Mouse (Mus musculus) stomach, postnatal 0 days (tissue): ENCODE data around the gene Mrpl2. TPM values are rescaled to one million over a fixed set of nuclear protein-coding genes. Genes with fewer than 3 reads are reported as not detected.

Experiments used
- ATAC-seq: fragments of 200-750 bp; cut with Nextera tagmentation; 2 replicates; pipeline ENCODE4 v1.8.0; 2017; ENCODE audit not compliant: low FRiP score, low TSS enrichment
- DNase-seq: peaks from one replicate; pipeline ENCODE4 v3.0.0-alpha.2; 2016; ENCODE audit warnings: low spot score
- H3K27ac ChIP-seq: fragments of 300-500 bp; sonication (generic); replicated peaks from 2 replicates; pipeline ENCODE4 v1.5.1; 2014; ENCODE audit warnings: mild to moderate bottlenecking, control low read depth
- H3K27me3 ChIP-seq: fragments of 300-500 bp; sonication (generic); 2 replicates; pipeline ENCODE4 v1.6.1; 2014; ENCODE audit warnings: low read length; ENCODE audit not compliant: control insufficient read depth, insufficient read depth
- H3K36me3 ChIP-seq: fragments of 300-500 bp; sonication (generic); 2 replicates; pipeline ENCODE4 v1.6.1; 2014; ENCODE audit warnings: low read length, mixed read lengths; ENCODE audit not compliant: control insufficient read depth, insufficient read depth
- H3K4me1 ChIP-seq: fragments of 300-500 bp; sonication (generic); replicated peaks from 2 replicates; pipeline ENCODE4 v1.6.1; 2014; ENCODE audit warnings: antibody characterized with exemption; ENCODE audit not compliant: control insufficient read depth, insufficient read depth
- H3K4me2 ChIP-seq: fragments of 300-500 bp; sonication (generic); replicated peaks from 2 replicates; pipeline ENCODE4 v1.6.1; 2014; ENCODE audit warnings: low read depth, mild to moderate bottlenecking, control low read depth, moderate library complexity
- H3K4me3 ChIP-seq: fragments of 300-500 bp; sonication (generic); 2 replicates; pipeline ENCODE4 v1.5.1; 2014; ENCODE audit warnings: low read depth, low read length, control low read depth
- H3K9ac ChIP-seq: fragments of 300-500 bp; sonication (generic); 2 replicates; pipeline ENCODE4 v1.6.1; 2014; ENCODE audit warnings: mild to moderate bottlenecking, low read length, control low read depth, mixed read lengths
- H3K9me3 ChIP-seq: fragments of 300-500 bp; sonication (generic); 2 replicates; pipeline ENCODE4 v1.6.1; 2016; ENCODE audit warnings: low read length; ENCODE audit not compliant: control insufficient read depth
- CTCF ChIP-seq: IDR thresholded peaks from 2 replicates; pipeline ENCODE4 v1.5.1; 2016; ENCODE audit warnings: antibody characterized with exemption, low read depth, mild to moderate bottlenecking, moderate library complexity
- EP300 ChIP-seq: optimal IDR thresholded peaks from 2 replicates; pipeline ENCODE3; 2016; ENCODE audit warnings: antibody characterized with exemption
- WGBS: fragments of 180-500 bp; shearing (Covaris S2); extraction: QIAGEN DNeasy Blood & Tissue Kit; methylation state at CpG from one replicate; pipeline ENCODE4 v1.1.7; 2014; 5-methylcytosine and 5-hydroxymethylcytosine counted together
- polyA plus RNA-seq: library from polyadenylated mRNA; unstranded; fragments of >200 nt; fragmentation: Nextera tagmentation; extraction: Ambion mirVana; gene quantifications from 2 replicates; pipeline ENCODE4 v1.2.1, GENCODE M21; 2015

The Mrpl2 gene
- polyA plus RNA-seq, 1 experiment from 2014 or later, result 96.4 TPM

DNA sequence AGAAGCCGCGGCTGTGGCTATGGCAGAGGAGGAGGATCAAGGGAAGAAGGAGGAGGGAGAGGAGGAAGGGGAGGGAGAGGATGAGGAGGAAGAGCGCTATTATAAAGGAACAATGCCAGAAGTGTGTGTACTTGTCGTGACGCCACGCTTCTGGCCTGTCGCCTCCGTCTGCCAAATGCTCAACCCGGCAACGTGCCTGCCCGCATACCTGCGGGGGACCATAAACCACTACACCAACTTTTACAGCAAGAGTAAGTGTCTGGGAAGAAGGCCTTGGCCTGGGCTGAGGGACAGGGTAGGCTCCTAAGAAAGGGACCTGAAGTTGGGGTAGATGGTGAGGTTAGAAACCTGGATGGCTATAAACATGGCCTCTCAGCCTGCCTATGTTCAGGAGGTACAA lies 16.0 kb downstream of the Mrpl2 start:
- TF ChIP-seq EP300 (no peak), CTCF (no peak)

DNA sequence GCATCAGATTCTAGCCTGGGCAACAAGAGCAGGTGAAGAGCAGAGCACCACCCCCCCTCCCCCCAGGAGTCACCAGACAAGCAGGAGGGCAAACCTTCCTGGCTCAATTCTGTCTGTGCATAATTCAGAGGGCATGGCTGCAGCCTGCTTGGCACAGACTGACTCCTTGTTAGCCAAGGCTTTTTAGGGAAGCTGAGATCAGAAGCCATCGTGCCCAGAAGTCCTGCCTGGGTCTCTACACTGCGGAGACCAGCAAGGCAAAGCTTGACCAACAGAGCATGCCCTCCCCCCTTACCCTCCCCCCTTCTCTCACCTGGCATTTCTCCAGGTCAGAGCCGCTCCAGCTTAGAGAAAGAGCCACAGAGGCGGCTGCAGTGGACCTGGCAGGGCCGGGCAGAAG lies 16.7 kb downstream of the Mrpl2 start:
- WGBS, result 79% methylated on average over 5 of the region's 5 CpGs
- Histone ChIP-seq H3K4me3 (no peak overlapping the region), H3K9ac (no peak overlapping the region), H3K4me2 (no peak overlapping the region), H3K27me3 (no peaks in the 10 kb centered on the region), H3K9me3 (no peaks in the 10 kb centered on the region), H3K4me1 (no peaks in the 10 kb centered on the region), H3K36me3 (peaks cover 43% of the 10 kb centered on the region), H3K27ac (no peak overlapping the region)
- no peak for DNase-seq
- ATAC-seq, result no peak
- TF ChIP-seq EP300 (no peak), CTCF (no peak)

More for the DNA sequence above, 16.0 kb downstream of the Mrpl2 start:
- DNase-seq (no peak), ATAC-seq (no peak)
- no peaks in the 10 kb centered on the region for H3K4me1 ChIP-seq
- no peak overlapping the region for H3K27ac ChIP-seq
- H3K4me2 ChIP-seq, result no peak overlapping the region
- no peaks in the 10 kb centered on the region for H3K9me3 ChIP-seq
- H3K9ac ChIP-seq, result no peak overlapping the region
- peaks cover 48% of the 10 kb centered on the region for H3K36me3 ChIP-seq
- H3K4me3 ChIP-seq, result no peak overlapping the region
- H3K27me3 ChIP-seq, result no peaks in the 10 kb centered on the region
- WGBS, result 89% methylated on average over 12 of the region's 12 CpGs

DNA sequence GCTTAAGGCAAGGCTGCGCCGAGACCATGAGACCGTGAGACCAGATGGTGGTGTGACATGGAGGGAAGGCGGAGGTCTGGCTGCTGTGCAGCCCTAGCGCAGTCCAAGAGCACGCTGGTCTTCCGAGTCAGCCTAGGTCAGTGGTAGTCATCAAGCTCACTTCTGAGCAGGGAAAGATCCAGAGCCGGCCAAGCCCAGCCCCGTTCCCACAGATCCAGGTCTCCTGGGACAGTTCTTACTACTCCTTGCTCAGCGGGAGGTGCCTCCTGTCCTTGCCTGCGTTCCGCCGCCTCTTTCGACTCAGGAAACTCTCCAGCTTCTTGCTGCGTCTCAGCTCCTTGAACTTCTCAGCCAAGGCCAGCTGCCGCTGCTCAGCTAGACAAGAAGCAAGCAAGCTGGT lies 21.7 kb downstream of the Mrpl2 start:
- no peak overlapping the region for H3K4me3 ChIP-seq
- H3K4me1 ChIP-seq, result no peaks in the 10 kb centered on the region
- no peak for TF ChIP-seq CTCF
- no peak for TF ChIP-seq EP300
- no peak for ATAC-seq
- no peak overlapping the region for H3K9ac ChIP-seq
- no peaks in the 10 kb centered on the region for H3K9me3 ChIP-seq
- H3K4me2 ChIP-seq, result no peak overlapping the region
- whole genome bisulfite sequencing, result 85% methylated on average over 16 of the region's 16 CpGs
- H3K27ac ChIP-seq, result no peak overlapping the region
- no peaks in the 10 kb centered on the region for H3K27me3 ChIP-seq
- no peak for DNase-seq
- H3K36me3 ChIP-seq, result peaks cover 19% of the 10 kb centered on the region

DNA sequence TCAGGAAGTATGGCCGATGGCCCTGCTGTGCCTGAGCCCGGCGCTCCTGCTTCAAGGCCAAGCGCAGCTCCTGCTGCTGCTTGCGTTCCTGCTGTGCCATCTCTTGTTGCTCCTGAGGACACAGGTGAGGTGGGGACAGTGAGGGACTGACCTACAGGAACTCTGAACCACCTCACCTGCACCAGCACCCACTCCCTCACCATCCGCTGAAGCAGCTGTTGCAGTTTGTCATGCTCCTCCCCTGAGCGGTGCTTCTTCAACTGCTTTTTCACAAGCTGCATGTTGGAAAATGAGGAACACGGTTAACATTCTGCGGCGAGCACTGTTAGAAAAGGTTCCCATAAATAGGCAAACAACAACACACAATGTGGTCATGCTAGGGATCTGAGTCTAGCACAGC lies 23.9 kb downstream of the Mrpl2 start:
- 95% methylated on average over 10 of the region's 10 CpGs for WGBS
- H3K27ac ChIP-seq, result no peak overlapping the region
- H3K4me1 ChIP-seq, result no peaks in the 10 kb centered on the region; the same call in 1 of the 2 replicates
- ATAC-seq (no peak), DNase-seq (no peak)
- peaks cover 6% of the 10 kb centered on the region for H3K36me3 ChIP-seq
- no peaks in the 10 kb centered on the region for H3K9me3 ChIP-seq
- TF ChIP-seq EP300, result no peak
- TF ChIP-seq CTCF, result no peak
- no peaks in the 10 kb centered on the region for H3K27me3 ChIP-seq
- no peak overlapping the region for H3K4me2 ChIP-seq
- H3K4me3 ChIP-seq, result no peak overlapping the region
- H3K9ac ChIP-seq, result no peak overlapping the region

DNA sequence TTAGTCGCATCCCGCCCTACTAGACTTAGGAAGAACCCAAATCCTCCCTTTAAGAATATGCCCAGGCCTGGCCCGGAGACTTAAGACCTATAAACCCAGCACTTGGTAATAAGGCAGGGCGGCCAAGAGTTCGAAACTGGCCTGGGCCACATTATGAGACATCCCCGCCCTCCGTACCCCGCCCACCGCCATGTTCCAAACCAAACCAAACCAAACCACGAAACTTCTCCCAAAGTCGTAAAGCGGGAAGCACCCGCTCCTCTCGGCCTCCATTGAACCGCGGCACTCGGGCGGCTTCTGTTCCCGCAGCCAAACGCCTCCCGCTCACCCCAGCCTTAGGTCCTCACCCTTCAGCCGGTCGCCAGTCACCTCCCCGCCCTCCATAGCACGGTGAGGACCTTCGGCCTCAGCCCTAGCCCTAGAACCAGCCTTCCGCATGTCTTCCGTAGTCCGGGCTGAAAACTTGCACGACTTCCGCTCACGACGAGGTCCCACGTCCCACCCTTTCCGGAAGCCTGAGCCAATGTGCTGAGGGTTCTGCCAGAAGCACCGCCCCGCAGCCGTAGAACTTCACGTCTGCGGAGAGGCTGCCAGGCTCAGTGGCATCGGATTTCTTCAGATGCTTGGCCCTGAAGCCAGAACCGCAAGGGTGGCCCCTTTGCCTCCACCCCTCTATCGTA lies 28.0 kb downstream of the Mrpl2 start, which contains the start of gene Rrp36:
TSS of gene Rrp36 (minus strand) at position 503 of the 680 bp plus-strand sequence.
- peaks cover 14% of the 10 kb centered on the region for H3K36me3 ChIP-seq
- no peak for TF ChIP-seq EP300
- TF ChIP-seq CTCF, result no peak

DNA sequence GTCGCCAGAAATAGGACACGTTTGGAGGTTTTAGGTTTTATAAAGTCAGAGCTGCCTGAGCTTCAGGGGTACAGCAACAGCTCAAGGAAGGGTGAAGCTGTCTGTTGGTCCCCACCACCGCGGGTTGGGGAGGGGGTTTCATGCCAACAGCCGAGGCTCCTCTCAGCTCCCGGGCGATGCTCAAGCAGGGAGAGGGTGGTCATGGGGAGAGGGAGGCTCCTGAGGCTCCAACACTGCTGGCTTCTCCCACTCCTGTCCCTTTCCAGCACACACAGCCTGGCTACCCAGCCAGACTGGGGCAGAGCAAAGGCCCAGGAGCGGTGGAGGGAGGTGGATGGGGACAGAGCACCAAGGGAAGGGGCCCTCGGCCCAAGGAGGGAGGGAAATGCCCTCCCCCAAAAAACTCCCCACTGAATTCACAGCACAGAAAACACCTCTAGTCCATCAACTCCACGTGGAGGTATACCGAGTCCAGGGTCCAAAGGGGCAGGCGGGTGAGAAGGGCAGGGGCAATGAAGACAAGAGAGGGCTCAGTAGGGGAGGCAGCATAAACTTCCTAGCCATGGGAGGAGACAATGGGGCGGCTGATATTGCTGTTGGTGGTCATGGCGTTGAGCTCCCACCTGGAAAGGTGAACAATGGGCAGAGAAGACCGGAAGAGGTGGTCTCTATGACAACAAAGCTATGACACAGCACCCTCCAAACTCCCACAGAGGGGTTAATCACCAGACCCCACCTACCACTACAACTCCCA lies 28.7 kb downstream of the Mrpl2 start:
- no peaks in the 10 kb centered on the region for H3K27me3 ChIP-seq
- TF ChIP-seq EP300 (no peak), CTCF (no peak)
- peak; percentile 11; the same call in 1 of the 2 replicates for ATAC-seq
- DNase-seq, result no peak
- H3K36me3 ChIP-seq, result peaks cover 12% of the 10 kb centered on the region
- H3K9me3 ChIP-seq, result no peaks in the 10 kb centered on the region
- WGBS, result 18% methylated on average over 15 of the region's 15 CpGs
- H3K4me2 ChIP-seq, result peak overlapping the region; percentile 71
- peak overlapping the region; percentile 72 for H3K4me3 ChIP-seq
- H3K9ac ChIP-seq, result peak overlapping the region; percentile 76
- peak overlapping the region; percentile 90 for H3K27ac ChIP-seq
- peaks cover 8% of the 10 kb centered on the region for H3K4me1 ChIP-seq

More for the DNA sequence above, 28.0 kb downstream of the Mrpl2 start, which contains the start of gene Rrp36:
- H3K4me2 ChIP-seq, result peak within 1 kb of the TSS; percentile 71
- H3K27ac ChIP-seq, result peak within 1 kb of the TSS; percentile 90
- peaks cover 2% of the 10 kb centered on the region for H3K4me1 ChIP-seq
- peak; percentile 91 for ATAC-seq
- H3K4me3 ChIP-seq, result peak within 1 kb of the TSS; percentile 72
- under 1% methylated on average over 43 of the region's 43 CpGs for WGBS
- peak; percentile 93 for DNase-seq
- H3K27me3 ChIP-seq, result no peaks in the 10 kb centered on the region
- H3K9ac ChIP-seq, result peak within 1 kb of the TSS; percentile 76
- H3K9me3 ChIP-seq, result no peaks in the 10 kb centered on the region
